Mouse (Mus musculus) right cerebral cortex, adult 18-20 months (tissue): ENCODE results near the gene Hmgb2.
A peak's percentile ranks its signal among the peaks of the same experiment; 100 is the strongest.
"Not testable (repeated sequence)": the region's sequence is repeated elsewhere in the genome, so short reads cannot be mapped to it uniquely, and the experiment has no call there.

Source experiments
- DNase-seq: peaks from one replicate; pipeline ENCODE4 v3.0.0; 2022; ENCODE audit warnings: mixed read lengths

The Hmgb2 gene

DNA sequence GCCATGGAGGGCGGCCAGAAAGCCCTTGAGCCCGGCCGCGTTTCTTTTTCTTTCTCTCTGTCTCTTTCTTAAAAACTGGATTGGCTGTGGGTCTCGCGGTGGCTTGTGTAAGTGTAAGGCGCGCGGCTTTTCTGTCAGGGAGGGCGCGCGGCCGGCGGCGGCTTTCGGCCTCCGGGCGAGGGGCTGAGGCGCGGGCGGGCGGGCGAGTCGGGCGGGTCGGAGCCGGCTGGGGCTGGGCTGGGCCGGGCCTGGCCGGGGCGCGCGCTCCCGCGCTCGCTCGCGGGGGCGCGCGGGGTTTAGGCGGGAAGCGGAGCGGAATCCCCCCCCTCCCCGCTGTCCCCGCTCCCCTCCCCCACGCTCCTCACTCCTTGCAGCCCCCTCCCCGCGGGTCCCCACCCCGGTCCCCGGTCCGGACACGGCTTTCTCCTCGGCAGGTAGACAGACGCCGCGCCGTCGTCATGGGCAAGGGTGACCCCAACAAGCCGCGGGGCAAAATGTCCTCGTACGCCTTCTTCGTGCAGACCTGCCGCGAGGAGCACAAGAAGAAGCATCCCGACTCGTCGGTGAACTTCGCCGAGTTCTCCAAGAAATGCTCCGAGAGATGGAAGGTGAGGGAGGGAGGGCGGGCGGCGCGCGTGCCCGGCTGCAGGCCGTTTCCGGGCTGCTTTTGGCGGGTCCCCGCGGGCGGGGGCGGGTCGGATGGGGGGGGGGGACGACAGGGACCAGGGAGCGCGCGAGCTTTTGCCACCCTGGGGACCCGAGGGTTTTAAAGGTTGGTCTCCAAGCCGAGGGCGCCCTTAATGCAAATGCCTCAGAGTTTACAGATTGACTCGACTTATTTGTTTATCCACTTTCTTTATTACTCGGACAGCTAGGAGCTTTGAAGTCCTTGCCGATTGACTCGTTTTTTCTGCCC, 692 bp downstream of the Hmgb2 start:
- no peak for DNase-seq

DNA sequence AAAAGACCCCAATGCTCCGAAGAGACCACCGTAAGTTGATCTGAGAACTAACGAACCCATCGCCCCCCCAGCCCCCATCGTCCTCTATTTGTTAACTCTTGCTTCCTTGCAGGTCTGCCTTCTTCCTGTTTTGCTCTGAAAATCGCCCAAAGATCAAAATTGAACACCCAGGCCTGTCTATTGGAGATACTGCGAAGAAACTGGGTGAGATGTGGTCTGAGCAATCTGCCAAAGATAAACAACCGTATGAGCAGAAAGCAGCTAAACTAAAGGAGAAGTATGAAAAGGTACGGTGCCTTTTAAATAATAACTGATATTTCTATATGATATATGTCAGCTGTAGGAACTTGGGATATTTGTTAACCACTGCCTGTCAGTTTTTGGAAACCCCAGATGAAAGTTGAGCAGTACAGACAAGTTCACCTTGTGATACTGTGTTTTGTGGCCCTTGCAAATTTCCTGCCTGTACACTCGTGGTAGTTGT, 1.5 kb downstream of the Hmgb2 start:
- DNase-seq = not testable (repeated sequence)

DNA sequence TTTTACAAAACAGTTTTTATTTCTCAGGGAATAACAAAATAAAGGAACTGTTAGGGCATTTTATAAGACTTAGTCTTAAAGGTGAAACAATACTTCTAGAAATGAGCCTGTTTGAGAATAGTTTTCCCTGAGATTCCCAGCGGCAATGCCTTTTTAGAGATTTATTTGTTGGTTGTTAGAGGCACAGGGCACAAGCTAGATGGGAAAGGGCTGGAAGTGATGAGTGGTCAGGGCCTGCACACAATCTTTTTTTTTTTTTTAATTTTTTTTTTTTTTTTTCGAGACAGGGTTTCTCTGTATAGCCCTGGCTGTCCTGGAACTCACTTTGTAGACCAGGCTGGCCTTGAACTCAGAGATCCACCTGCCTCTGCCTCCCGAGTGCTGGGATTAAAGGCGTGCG, 5.0 kb downstream of the Hmgb2 start:
- not testable (repeated sequence) for DNase-seq

DNA sequence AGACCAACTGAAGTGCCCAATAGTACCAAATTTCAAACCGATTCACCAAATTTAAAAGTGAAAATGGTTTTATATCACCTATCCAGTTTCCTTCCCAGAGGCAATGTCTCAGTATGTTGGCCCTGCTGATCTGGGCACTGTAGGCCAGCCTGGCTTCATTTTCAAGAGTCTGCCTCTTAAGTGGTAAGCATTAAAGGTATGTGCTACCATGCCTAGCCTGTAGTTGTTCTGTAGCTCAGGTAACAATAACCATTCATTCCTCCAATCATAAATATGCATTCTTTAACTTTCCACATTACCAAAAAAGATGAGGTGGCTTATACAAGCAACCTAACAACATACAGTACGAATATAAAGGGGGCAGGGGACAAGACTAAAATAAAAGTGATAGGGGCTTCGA, 6.0 kb downstream of the Hmgb2 start:
- DNase-seq = no peak

DNA sequence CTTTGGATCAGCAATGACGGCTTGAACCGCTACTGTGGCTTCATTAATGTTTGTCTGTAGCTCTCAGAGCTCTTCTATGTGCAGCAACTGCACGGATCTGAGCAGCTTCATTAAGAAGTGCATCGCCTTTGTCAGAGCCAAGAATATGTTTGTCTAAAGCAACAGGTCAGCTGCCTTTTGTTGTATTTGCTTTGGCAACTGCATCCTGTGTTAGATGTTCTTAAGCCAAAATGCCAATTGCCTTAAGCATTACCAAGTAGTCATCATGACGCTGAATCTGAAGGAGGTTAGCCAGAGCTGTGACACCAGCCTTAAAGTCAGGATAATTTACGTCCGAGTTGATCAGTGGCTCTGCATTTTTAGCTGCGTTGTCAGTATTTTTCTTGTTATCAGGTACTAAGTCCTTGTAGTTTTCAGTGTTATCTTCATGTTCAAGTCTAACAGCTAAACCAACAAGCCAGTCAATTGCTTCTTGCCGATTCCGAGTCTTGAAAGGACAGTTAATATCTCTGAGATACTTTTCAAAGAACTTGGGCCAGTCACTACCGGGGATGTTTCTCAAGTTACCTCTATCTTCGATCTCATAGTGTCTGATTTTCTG, 8.6 kb downstream of the Hmgb2 start:
- no peak for DNase-seq

DNA sequence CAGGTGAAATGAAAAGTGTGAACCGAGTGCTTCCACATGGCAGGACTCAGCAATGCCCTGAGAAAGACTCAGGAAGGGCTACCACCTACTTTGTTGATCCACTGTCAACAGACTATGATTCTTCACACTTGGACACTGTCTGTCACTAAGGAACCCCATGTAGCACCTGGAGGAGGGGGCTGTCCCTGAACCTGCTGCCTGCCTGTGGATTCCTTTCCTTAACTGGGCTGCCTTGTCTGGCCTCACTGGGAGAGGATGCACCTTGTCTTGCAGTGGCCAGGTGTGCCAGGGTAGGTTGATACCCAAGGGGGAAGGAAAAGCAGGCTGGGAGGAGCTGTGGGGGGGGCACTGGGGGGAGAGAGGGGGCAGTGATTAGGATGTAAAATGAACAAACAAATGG, 16.3 kb downstream of the Hmgb2 start:
- no peak for DNase-seq

DNA sequence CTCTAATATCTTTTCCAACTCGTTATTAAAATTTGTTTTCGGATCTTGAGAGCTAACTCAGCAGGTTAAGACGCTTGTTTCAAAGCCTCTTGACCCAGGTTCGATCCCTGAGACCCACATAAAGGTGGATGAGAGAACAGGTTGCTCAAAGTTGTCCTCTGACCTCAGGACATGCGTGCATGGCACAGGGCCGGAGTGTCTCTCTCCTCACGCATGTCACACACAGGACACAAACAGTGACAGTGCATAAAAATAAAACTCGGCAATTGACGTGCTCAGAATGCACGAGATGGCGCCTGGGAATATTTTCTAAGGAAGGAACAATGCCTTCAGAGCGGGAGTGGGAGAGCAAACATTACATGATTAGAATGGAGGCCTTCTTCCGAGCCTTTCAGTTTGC, 18.5 kb downstream of the Hmgb2 start:
- no peak for DNase-seq

DNA sequence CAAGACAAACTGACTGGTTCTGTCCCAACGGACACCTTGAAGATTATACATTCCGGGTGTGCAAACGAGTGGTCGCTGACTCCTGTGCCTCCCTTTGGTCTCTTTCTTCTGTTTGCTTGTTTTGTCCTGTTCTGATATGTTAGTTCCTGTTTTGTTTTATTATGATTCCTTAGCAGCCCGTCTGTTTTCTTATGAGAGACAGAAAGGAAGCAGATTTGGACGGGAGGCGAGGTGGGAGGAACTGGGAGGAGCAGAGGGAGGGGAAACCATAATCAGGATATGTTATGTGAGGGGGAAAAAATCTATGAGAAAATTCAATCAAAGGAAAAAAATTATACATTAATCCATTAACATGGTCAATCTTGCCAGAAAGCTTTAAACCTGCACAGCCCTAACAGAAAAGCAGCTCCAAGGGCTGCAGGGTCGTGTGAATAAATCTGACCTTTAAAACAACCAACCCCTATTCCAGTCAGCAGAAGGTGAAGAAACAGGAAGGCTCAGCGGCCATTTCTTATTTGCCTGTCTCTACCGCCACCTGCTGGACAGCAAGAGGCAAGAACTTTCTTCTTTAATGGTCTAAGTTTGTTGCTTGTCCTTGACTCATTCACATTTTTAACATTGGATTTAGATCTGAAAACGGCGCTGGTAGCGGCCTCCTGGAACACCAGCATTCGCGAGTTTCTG, 19.1 kb downstream of the Hmgb2 start:
- peak; percentile 81 for DNase-seq

DNA sequence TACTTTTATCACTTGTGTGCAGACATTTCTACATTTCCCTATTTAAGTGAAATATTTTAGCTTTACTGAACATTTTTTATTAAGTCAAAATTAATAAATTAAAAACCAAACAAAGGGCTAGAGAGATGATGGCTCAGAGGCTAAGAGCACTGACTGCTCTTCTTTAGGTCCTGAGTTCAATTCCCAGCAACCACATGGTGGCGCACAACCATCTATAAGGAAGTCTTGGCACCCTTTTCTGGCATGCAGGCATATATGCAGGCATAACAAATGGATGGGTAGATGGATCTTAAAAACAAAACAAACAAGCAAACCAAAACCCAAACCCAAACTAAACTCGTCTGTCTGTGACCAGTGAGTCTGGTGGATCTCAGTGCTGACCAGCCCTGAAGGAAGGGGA, 20.5 kb downstream of the Hmgb2 start:
- no peak for DNase-seq

DNA sequence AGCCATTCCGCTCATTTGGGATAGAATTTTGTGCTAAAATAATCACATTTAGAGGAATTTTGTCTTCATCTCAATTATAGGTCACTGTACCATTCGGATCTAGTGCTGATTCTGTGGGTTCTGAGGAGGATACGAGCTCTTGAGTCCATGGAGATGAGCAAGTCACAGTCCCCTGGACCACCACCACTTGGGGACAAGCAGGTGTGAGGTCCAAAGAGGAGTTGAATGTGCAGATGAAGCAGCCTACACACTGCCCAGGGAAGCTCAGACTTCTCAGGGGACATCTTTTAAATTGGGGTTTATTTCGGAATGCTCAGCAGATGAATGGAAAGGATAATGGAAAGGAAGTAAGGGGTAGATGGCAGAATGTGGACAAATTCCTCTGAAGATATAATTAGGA, 21.4 kb downstream of the Hmgb2 start:
- DNase-seq = no peak

DNA sequence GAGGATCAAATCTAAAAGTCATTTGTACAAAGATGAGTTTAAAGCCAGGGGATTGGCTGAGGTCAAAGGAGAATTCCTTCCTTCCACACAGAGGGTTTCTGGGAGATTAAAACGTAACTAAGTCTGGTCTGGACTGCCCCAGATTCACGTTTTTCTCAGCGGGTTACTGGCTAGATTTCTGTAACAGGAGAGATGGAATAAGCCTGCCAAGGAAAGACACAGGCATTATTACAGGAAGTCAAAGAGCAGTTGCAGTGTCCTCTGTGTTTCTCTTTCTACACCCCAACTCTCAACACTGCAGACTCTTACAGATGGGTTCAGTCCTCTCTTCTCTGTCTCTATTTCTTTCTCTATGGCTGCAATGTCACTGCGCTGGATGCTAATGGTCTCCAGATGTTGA, 22.8 kb downstream of the Hmgb2 start:
- no peak for DNase-seq

DNA sequence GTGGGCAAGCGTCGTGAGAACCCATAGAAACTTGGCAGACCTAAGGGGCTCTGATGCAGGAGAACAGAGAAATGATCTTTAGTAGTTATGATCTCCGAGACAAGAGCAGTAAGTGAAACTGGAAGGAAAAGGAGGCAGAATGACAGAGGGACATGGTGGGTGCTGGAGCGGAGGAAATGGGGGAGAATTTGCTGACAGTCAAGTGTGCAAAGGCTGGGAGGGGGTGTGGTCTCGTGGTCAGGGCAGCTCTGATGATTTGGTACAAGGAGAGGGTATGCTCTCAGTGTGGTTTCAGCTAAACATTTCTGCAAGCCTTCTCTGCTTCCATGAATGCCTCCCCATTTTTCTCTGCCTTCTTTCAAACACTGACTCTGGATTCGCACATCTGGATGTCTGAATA, 24.5 kb downstream of the Hmgb2 start:
- DNase-seq = no peak

DNA sequence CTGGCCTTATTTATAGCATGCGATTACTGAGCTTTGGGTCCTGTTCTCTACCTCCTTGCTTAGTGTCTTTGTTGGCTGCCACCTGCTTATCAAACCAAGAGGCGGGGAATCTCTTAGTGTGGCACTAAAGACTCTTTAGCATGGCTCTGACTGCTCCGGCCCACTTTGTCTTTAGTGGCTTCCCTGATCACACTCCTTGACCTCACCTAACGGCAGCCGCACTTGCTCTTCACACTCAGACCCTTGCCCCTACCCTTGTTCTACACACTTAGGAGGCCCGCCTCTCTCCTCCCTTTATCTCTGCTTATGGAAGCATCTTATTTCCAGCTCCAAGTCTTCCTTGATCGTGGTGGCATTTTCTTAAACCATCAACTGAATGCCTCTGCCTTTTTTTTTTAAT, 26.9 kb downstream of the Hmgb2 start:
- no peak for DNase-seq

DNA sequence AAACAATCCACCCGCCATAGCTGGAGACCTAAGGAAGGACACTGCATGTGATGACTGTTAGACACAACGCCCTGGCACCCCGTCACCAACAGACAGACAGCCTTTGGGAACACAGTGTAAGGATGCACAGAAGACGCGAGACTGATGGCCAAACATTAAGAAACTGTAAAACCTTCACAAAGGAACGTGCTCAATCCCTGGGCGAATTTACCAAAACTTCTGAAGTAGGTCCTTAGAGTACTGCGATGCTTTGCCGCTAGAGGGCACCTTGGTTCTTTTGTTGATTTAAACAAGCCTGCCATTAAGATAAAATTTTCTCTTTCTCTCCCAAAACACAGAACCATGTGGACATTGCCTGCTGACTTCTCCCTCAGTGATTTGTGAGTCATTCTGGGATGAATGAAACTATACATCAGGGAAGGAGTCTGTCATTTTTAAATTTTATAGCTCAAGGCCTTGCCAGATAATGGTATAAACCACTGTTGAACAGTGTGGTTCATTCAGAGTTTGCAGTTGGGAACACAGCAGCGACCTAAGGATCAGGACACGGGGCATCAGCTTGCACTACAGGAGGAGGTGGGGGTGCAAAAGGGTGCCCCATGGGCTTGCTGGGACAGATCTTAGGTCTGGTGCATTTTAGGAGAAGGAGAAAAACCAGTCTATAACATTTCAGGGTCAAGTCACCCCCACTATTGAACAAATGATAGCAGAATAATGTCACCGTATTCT, 28.6 kb downstream of the Hmgb2 start:
- DNase-seq = peak; percentile 65

DNA sequence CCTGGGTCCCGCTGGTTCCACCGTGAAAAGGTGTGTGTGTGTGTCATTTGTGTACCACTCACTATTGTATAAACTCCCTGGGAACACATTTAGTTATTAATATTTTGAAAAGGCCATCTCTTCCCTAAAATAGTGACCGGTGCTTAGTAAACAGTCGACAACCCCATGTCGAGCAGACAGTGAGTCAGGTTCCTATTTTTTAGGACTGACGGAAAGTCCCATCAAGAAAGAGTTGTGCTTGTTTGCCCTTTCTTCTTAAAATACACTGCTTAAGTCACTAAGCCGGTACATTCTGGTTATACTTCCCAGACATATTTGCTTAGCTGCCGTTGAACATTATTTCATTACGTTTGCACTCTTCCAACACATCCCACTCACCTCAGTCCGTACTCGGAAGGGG, 29.2 kb downstream of the Hmgb2 start:
- no peak for DNase-seq

DNA sequence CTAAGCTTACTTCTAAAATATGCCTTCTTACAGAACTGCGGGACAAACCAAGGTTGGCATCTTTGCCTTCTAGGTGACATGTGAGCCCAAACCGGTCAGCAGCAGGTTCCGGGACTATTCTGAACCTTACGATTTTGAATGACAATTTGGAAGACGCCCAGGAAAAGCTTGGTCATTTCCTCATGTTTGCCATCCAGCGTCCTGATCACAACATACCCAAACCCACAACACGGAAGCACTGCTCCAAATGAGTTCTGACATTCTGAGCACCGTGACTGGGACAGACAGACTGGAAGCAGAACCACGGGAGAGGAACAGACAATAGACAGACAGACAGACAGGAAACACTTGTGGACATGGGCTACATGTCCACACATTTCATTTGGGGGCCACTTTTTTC, 29.7 kb downstream of the Hmgb2 start:
- DNase-seq = no peak

DNA sequence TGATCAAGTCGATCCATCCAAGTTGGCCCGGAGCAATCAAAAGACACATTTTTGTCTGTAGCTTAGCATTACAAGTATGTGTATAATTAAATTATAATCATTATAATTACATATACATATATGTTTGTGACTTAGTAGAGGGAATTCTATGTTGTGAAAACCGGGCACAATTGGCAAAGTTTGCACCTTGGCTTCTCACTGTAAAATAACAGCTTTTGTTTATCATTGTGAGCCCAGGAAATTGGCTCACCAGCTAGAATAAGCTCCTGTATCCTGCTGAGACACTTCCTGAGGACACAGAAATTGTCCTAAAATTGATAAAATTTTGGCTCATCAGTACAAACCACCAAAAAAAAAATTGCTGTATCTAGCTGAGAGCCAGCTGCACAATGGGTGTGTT, 34.7 kb downstream of the Hmgb2 start:
- no peak for DNase-seq

DNA sequence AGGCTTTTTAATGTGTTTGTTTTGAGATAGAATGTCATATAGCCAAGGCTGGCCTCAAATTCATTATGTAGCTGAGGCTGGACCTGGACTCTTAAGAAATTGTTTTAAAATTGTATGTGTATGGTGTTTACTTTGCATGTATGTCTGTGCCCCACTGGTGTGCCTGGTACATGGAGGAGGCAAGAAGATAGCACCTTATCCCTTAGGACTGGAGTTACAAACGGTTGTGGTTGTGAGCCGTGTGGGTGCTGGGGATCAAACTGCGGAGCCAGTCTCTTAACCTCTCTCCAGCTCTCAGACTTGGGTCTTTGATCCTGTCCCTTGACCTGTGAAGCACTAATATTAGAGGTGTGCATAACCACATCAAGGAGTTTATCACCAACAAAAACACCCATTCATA, 35.1 kb downstream of the Hmgb2 start:
- no peak for DNase-seq

DNA sequence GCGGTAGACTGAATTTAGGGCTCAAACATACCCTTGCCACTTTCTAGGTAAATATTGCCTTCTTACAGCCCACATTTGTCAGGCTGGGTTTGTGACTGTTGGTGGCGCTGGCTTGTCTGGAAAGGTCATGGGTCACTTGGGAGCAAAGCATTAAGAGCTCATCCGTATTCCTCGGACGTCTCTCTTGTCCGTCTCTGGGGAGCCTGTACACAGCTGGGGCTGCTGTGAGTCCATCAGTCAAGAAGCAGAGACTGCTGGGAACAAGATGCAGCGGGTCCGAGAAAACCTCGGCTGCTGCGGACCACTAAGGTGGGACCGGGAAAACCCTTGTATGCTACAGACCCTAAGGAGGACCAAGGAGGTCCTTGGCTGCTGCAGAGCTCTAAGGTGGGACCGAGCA, 35.9 kb downstream of the Hmgb2 start:
- DNase-seq = no peak

DNA sequence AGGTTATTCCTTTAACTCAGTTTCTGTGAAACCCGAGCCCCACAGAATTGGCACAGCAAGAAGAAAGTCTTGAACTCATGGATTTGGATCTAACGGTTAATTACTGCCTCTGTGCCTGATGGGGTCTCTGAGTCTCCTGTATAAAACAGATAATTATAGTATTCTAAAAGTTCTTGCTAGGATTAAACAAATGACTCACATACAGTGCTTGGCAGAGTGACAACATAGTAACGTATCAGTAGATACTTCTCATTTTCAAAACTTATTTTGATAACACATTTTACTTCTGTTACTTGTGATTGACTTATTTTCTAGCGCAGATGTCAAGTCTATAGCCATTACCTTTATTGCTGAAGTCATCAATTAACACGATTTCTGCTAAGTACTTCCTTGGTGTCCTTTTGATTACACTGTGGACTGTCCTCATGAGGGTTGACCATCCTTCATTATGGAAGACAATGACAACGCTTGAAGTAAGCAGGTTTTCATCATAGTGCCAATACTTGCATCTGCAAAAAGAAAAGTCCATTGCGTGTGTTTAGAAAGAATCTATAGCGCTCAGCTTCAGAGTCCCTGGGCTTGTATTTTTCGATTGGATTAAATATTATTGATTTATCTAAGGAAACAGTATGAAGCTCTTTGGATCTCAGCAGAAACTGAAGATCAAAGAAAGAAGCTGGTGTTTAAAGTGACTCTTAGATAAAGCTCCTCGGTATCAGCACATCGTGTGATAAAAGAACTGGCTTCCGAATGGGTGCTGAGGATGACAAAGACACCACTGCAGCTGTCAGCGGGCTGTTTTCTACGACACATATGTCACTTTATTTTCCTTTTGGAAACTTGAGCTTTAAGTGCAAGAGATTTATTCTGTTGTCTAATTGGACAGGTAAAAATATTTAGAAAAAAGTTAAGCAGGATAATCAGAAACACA, 40.7 kb downstream of the Hmgb2 start:
- DNase-seq = no peak

DNA sequence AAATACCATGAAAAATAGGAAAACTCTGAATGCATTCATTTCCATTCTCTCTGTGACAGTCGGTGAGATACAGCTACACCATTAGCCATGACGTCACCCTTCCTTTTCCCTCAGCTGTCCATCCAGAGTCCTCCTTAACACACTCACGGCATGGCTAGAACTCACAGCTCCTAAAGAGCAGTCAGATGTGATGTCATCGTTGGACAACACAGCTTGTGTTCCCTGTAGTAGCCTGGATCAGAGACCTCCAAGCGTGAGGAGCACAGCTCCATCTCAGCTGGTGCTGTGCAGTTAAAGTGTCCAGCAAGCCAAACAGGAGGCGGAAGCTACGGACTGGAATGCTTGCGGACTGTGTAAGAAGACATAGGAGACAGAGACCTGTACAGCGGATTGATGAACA, 49.2 kb downstream of the Hmgb2 start:
- no peak for DNase-seq

DNA sequence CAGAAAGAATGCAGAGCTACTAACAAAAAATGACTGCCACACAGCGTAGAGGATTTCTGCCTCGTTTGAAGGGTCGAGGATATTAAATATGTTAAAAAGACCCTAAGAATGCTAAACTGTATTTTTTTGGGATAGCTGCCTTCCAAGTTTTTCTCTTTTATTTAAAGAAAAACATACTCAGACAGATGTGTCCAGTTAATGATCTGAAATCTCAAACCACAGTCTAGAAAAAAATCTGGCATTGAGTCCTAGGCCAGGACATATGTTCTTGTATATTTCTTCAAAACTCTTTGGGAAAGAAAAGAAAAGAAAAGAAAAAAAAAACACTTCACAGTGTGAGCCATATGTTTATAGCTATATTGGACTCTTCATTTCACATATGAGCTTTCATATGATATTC, 51.0 kb downstream of the Hmgb2 start:
- no peak for DNase-seq
